Comparison of ENCODE assay signal across 9 mouse cellular contexts in the genomic region with DNA sequence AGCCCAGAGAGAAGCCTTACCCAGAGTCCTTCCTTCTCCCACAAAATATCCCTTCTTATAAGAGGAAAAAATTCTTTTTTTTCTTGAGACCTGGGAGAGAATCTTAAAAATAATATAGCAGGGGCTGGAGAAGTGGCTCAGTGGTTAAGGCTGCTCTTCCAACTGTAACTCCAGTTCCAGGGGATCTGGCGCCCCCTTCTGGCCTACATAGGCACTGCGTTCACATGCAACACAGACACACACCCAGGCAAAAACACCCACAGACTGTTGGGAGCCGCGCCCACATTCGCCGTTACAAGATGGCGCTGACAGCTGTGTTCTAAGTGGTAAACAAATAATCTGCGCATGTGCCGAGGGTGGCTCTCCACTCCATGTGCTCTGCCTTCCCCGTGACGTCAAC. TPM values are rescaled to one million over a fixed set of nuclear protein-coding genes. Genes with fewer than 3 reads are reported as not detected.
DNase-seq lines count a peak whose midpoint lies in the region; TF ChIP-seq lines count a peak whose summit lies in the region.
"Not testable (repeated sequence)": the region's sequence is repeated elsewhere in the genome, so short reads cannot be mapped to it uniquely, and the experiment has no call there.
"Had no signal": no experiment of that assay in that cellular context is flagged by ENCODE, and none has a peak within 500 bp of the region (broad histone marks: within the 10 kb centered on the region; RNA-seq: fewer than 3 reads in every experiment).

No protein-coding gene starts in this region.

- not testable (repeated sequence) for H3K27me3 ChIP-seq in thymus, adult 2 months (ENCODE audit: control insufficient read depth, insufficient read depth, low read length)

- not testable (repeated sequence) for H3K27ac ChIP-seq in thymus, adult 2 months (ENCODE audit: control insufficient read depth, insufficient read depth, low read length)

- not testable (repeated sequence) for TF ChIP-seq POLR2A in thymus, adult 2 months (IDR thresholded peaks at IDR 0.05; ENCODE audit: control insufficient read depth, extremely low read depth, insufficient read depth, low read length, poor library complexity)

- H3K36me3 ChIP-seq in thymus, adult 2 months (ENCODE audit: control insufficient read depth, insufficient read depth, low read length), result peaks cover 41% of the 10 kb centered on the region

- H3K4me3 ChIP-seq in thymus, adult 2 months (ENCODE audit: control insufficient read depth, insufficient read depth, low read length), result not testable (repeated sequence)

- TF ChIP-seq CTCF in thymus, adult 2 months (IDR thresholded peaks at IDR 0.05; ENCODE audit: borderline replicate concordance, control insufficient read depth, extremely low read depth, insufficient read depth, low read length, poor library complexity), result peak; percentile 65; the same call in 1 of the 2 replicates

- 92% methylated on average over 7 of the region's 11 CpGs for WGBS in thymus, adult 2 months

- intact Hi-C loops in heart, postnatal 14 days (cut with DNase I), result not testable (repeated sequence)

- H3K4me1 ChIP-seq in thymus, adult 2 months (replicated peaks; ENCODE audit: control insufficient read depth, insufficient read depth, low read length), result not testable (repeated sequence)

- DNase-seq in 3T3-L1 (ENCODE audit: low read depth, low spot score) (peak; percentile 41), adipocyte (ENCODE audit: low spot score) (peak; percentile 41)
- DNase-seq in cerebellum, postnatal 10 days, result peak; percentile 73 to 83
- peak; percentile 55 to 77 for DNase-seq in heart, postnatal 14 days
- peak; percentile 65 to 88 for DNase-seq in kidney, postnatal 36 days
- peak; percentile 74 for DNase-seq in lung, postnatal 10 days
- DNase-seq in ovary, postnatal 36 days (ENCODE audit: low spot score), result peak; percentile 39
- peak; percentile 86 for DNase-seq in thymus, adult 2 months

RNA-seq across cellular contexts. Expression of gene Tap2, which starts 15.8 kb away (rescaled TPM):
- total RNA-seq in heart, postnatal 14 days (2021), result 10 to 100 TPM; 18.9 to 20.7 TPM
- 231 and 232 TPM in 2 replicates for polyA plus RNA-seq in thymus, adult 2 months (2012; rRNA removed)

RNA-seq across cellular contexts. Expression of gene H2-Ob, which starts 19.6 kb away (rescaled TPM):
- under 1 TPM; 0.88 TPM for total RNA-seq in heart, postnatal 14 days (2021)
- polyA plus RNA-seq in thymus, adult 2 months (2012; rRNA removed), result 30.1 and 37.5 TPM in 2 replicates
- polyA plus RNA-seq: heart, embryonic 13.5 days had no signal

RNA-seq across cellular contexts. Expression of gene Psmb8, which starts 21.6 kb away (rescaled TPM):
- total RNA-seq in heart, postnatal 14 days (2021), result 10 to 100 TPM in 1 of 2 experiments, 1 to 10 TPM in 1; 8.9 to 13.0 TPM
- polyA plus RNA-seq in thymus, adult 2 months (2012; rRNA removed), result 656 and 705 TPM in 2 replicates

RNA-seq across cellular contexts. Expression of gene Psmb9, which starts 31.5 kb away (rescaled TPM):
- total RNA-seq in heart, postnatal 14 days (2021), result 1 to 10 TPM; 6.5 to 7.2 TPM
- 288 and 334 TPM in 2 replicates for polyA plus RNA-seq in thymus, adult 2 months (2012; rRNA removed)

RNA-seq across cellular contexts. Expression of gene Tap1, which starts 31.7 kb away (rescaled TPM):
- 1 to 10 TPM; 5.4 to 5.5 TPM for total RNA-seq in heart, postnatal 14 days (2021)
- 197 and 202 TPM in 2 replicates for polyA plus RNA-seq in thymus, adult 2 months (2012; rRNA removed)
